Comparison of ENCODE assay signal across 17 mouse cellular contexts in the genomic region with DNA sequence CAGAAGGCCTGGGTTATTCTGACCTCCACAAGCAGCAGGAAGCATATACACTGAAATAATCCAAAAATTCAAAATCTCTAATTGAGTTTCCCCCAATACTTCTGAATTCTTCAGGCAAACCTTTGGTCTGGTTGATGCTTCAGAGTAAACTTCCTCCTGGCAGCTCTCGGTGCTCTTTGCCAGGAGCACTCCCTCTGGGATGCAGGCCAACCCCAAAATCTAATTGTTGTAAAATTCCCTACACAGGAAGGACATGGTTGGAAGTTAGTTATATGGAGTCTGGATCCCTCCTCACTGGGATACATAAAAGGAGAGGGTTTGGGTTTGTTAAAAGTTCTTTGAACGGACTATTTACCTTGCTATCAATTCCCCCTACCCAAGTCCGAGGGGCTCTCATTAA. TPM values are rescaled to one million over a fixed set of nuclear protein-coding genes. Genes with fewer than 3 reads are reported as not detected.
"Had no signal": no experiment of that assay in that cellular context is flagged by ENCODE, and none has a peak within 500 bp of the region (broad histone marks: within the 10 kb centered on the region; RNA-seq: fewer than 3 reads in every experiment).

No protein-coding gene starts in this region.

- H3K9ac ChIP-seq: liver, embryonic 15.5 days; midbrain, embryonic 13.5 days had no signal

- H3K27me3 ChIP-seq: liver, embryonic 15.5 days; midbrain, embryonic 13.5 days had no signal

- H3K4me1 ChIP-seq: liver, embryonic 15.5 days had no signal

- ATAC-seq: intestine, postnatal 0 days; midbrain, embryonic 13.5 days had no signal

- H3K4me3 ChIP-seq: left cerebral cortex, adult 2 months; limb, embryonic 10.5 days; liver, embryonic 15.5 days; midbrain, embryonic 13.5 days had no signal

- DNase-seq: kidney, adult 9 months; kidney, postnatal 25 days; right cerebral cortex, postnatal 14 days; thymus, postnatal 4 days had no signal

- H3K9me3 ChIP-seq: limb, embryonic 10.5 days; liver, embryonic 15.5 days; midbrain, embryonic 13.5 days had no signal

- H3K4me2 ChIP-seq: liver, embryonic 11.5 days; liver, embryonic 15.5 days; midbrain, embryonic 13.5 days had no signal

- H3K36me3 ChIP-seq: limb, embryonic 10.5 days; liver, embryonic 15.5 days; midbrain, embryonic 13.5 days had no signal

- H3K27ac ChIP-seq: left cerebral cortex, adult 2 months; limb, embryonic 10.5 days; liver, embryonic 15.5 days; midbrain, embryonic 13.5 days had no signal

RNA-seq across cellular contexts. Expression of a gene that starts 9.5 kb away (rescaled TPM):
- total RNA-seq: layer of hippocampus, postnatal 25 days; left cerebral cortex, adult 2 months; left cerebral cortex, postnatal 14 days; megakaryocyte progenitor cell, adult 5-6 weeks; midbrain, postnatal 0 days had no signal
- polyA plus RNA-seq: intestine, postnatal 0 days; limb, embryonic 10.5 days; liver, embryonic 11.5 days; liver, embryonic 15.5 days; lung, embryonic 16.5 days; midbrain, embryonic 13.5 days; small intestine, adult 2 months; stomach, embryonic 16.5 days had no signal

RNA-seq across cellular contexts. Expression of a gene that starts 48.3 kb away (rescaled TPM):
- polyA plus RNA-seq: small intestine, adult 2 months had no signal
